Mouse (Mus musculus) lung, embryonic 16.5 days (tissue): ENCODE measurements around the gene Zfp69. TPM values are rescaled to one million over a fixed set of nuclear protein-coding genes. Genes with fewer than 3 reads are reported as not detected.

Source experiments
- ATAC-seq: fragments of 200-750 bp; cut with Nextera tagmentation; 2 replicates; pipeline ENCODE4 v1.8.0; 2017; ENCODE audit warnings: low read depth, mild to moderate bottlenecking, moderate library complexity
- H3K27ac ChIP-seq: fragments of 300-500 bp; sonication (generic); 2 replicates; pipeline ENCODE4 v1.5.1; 2014; ENCODE audit warnings: mild to moderate bottlenecking, control low read depth, low read length
- H3K27me3 ChIP-seq: fragments of 300-500 bp; sonication (generic); 2 replicates; pipeline ENCODE4 v1.6.1; 2014; ENCODE audit warnings: low read depth, low read length, mixed read lengths; ENCODE audit not compliant: control insufficient read depth, insufficient read depth
- H3K36me3 ChIP-seq: fragments of 300-500 bp; sonication (generic); 2 replicates; pipeline ENCODE4 v1.6.1; 2014; ENCODE audit warnings: low read length; ENCODE audit not compliant: control insufficient read depth, insufficient read depth
- H3K4me1 ChIP-seq: fragments of 300-500 bp; sonication (generic); replicated peaks from 2 replicates; pipeline ENCODE4 v1.6.1; 2014; ENCODE audit warnings: low read length, mixed read lengths; ENCODE audit not compliant: control insufficient read depth, insufficient read depth
- H3K4me2 ChIP-seq: fragments of 300-500 bp; sonication (generic); 2 replicates; pipeline ENCODE4 v1.6.1; 2014; ENCODE audit warnings: low read depth, low read length, control low read depth
- H3K4me3 ChIP-seq: fragments of 300-500 bp; sonication (generic); 2 replicates; pipeline ENCODE4 v1.5.1; 2014; ENCODE audit warnings: mild to moderate bottlenecking, low read length, control low read depth
- H3K9ac ChIP-seq: fragments of 300-500 bp; sonication (generic); 2 replicates; pipeline ENCODE4 v1.6.1; 2014; ENCODE audit warnings: low read length, control low read depth
- H3K9me3 ChIP-seq: fragments of 300-500 bp; sonication (generic); 2 replicates; pipeline ENCODE4 v1.6.1; 2016; ENCODE audit warnings: low read length; ENCODE audit not compliant: control insufficient read depth
- WGBS: fragments of 180-500 bp; shearing (Covaris S2); extraction: QIAGEN DNeasy Blood & Tissue Kit; methylation state at CpG from one replicate; pipeline ENCODE4 v1.1.7; 2014; 5-methylcytosine and 5-hydroxymethylcytosine counted together
- polyA plus RNA-seq: library from polyadenylated mRNA; unstranded; fragments of >200 nt; fragmentation: Nextera tagmentation; extraction: Ambion mirVana; gene quantifications from 2 replicates; pipeline ENCODE4 v1.2.1, GENCODE M21; 2015

Gene Zfp69
- polyA plus RNA-seq, 1 experiment from 2014 or later: 6.8 TPM

DNA sequence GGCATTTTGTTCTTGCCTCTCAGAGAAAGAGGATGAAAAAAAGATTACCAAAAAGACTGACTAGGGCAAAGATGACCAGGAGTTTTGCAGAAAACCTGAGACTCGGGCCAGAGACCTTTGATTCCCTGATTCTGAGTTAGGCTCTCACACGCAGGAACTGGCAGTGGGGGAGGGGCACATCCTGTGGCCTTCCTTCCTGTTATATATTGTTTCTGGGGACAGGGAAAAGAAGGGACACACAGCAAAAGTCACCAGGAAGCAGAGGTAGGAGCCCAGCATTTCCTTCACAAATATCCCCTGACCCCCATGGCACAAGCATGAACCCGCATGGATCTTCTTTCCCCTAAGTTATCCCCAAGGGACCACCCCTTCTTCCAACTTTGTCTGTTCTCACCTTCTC is 2.6 kb downstream of the Zfp69 start:
- Histone ChIP-seq H3K27ac (peak overlapping the region; percentile 66), H3K27me3 (no peaks in the 10 kb centered on the region), H3K9ac (no peak overlapping the region), H3K9me3 (no peaks in the 10 kb centered on the region), H3K4me3 (no peak overlapping the region; the same call in 1 of the 2 replicates), H3K4me2 (peak overlapping the region; percentile 35; the same call in 1 of the 2 replicates), H3K36me3 (peaks cover 5% of the 10 kb centered on the region; the same call in 1 of the 2 replicates), H3K4me1 (peaks cover 11% of the 10 kb centered on the region; the same call in 1 of the 2 replicates)
- WGBS: 53% methylated on average over 3 of the region's 3 CpGs
- no peak for ATAC-seq

DNA sequence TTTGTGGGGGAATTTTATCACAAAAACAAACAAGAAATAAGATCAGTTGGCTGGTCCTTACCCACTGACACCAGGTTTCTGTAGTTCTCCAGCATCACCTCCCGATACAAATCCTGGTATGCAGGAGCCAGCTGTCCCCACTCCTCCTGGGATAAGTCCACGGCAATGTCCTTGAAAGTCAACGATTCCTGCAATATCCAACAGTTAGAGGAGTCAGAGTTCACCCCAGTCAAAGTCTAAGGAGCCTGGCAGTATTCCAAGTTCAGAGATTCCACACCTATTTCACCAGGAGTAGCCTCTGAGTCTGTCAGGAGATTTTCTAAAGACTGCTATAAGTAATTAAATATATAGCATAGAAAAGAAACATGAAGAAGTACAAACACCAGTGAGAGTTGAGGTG is 16.5 kb downstream of the Zfp69 start:
- no peak for ATAC-seq
- no peaks in the 10 kb centered on the region for H3K27me3 ChIP-seq
- no peak overlapping the region for H3K27ac ChIP-seq
- no peak overlapping the region for H3K4me2 ChIP-seq
- no peaks in the 10 kb centered on the region for H3K9me3 ChIP-seq
- WGBS: 63% methylated on average over 3 of the region's 3 CpGs
- peaks cover 6% of the 10 kb centered on the region for H3K36me3 ChIP-seq
- H3K4me3 ChIP-seq: no peak overlapping the region
- no peak overlapping the region for H3K9ac ChIP-seq
- no peaks in the 10 kb centered on the region for H3K4me1 ChIP-seq

DNA sequence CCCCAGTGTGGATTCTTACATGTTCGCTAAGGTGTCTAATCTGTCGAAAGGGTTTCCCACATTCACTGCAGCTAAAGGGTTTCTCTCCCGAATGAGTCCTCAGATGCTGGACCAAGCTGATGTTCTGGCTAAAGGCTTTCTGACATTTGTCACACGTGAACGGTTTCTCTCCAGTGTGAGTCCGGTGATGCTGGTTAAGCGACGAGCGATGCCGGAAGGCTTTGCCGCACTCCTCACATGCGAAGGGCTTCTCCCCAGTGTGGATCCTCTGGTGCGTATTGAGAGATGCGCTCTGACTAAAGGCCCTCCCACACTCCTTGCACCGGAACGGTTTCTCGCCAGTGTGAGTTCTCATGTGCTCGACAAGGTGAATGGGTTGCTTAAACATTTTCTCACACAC is 20.8 kb downstream of the Zfp69 start:
- Histone ChIP-seq H3K9ac (no peak overlapping the region), H3K4me3 (no peak overlapping the region), H3K36me3 (peaks cover 6% of the 10 kb centered on the region), H3K9me3 (no peaks in the 10 kb centered on the region), H3K27ac (no peak overlapping the region), H3K27me3 (no peaks in the 10 kb centered on the region), H3K4me2 (no peak overlapping the region), H3K4me1 (no peaks in the 10 kb centered on the region)
- no peak for ATAC-seq
- WGBS: 95% methylated on average over 18 of the region's 18 CpGs

DNA sequence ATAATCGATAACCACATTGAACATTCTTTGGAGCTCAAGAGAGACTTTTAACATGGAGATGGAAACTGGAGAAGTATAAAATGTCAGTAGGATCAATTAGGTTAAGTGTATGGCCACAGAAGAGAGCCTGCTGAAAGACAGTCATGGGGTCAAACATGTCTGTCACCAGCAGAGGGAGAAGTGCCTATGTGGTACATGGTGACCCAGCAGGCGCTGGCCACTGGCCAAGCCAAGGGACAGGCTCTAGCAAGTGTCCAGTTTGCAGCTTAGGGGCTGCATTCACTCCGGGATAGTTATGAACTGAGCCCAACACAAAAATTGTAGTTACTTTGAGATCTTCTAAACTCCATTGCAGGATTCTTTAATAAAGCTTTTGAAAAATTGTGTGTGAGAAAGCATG is 22.8 kb downstream of the Zfp69 start:
- Histone ChIP-seq H3K9ac (no peak overlapping the region), H3K4me1 (peaks cover 2% of the 10 kb centered on the region; the same call in 1 of the 2 replicates), H3K36me3 (peaks cover 6% of the 10 kb centered on the region), H3K4me2 (no peak overlapping the region), H3K27me3 (no peaks in the 10 kb centered on the region), H3K4me3 (no peak overlapping the region), H3K9me3 (no peaks in the 10 kb centered on the region), H3K27ac (no peak overlapping the region)
- ATAC-seq: no peak
- 80% methylated on average over 3 of the region's 3 CpGs for WGBS

DNA sequence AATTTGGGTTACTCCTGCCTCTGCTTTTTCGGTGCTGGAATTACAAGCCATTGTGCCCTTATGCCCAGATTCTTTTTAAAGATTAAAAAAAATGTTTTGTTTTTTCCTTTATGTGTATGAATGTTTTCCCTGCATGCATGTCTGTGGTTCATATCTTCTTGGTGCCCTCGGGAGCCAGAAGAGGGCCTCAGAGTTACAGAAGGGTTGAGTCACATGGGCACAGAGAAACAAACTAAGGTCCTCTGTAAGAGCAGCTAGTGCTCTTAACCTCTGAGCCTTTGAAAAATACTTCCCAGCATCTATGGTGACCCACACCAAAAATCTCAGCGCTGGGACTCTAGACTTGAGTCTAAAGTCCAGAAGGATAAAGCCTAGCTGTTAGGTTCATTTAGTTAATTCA is 26.1 kb downstream of the Zfp69 start:
- H3K4me3 ChIP-seq: peak overlapping the region; percentile 71
- peak overlapping the region; percentile 81 for H3K4me2 ChIP-seq
- ATAC-seq: peak; percentile 58
- 0 out of 2 replicates have a peak, but pooled peaks cover 2% of the 10 kb centered on the region for H3K9me3 ChIP-seq
- peaks cover 21% of the 10 kb centered on the region for H3K36me3 ChIP-seq
- H3K27ac ChIP-seq: peak overlapping the region; percentile 90
- 23% methylated on average over 3 of the region's 3 CpGs for WGBS
- H3K27me3 ChIP-seq: no peaks in the 10 kb centered on the region
- peak overlapping the region; percentile 83 for H3K9ac ChIP-seq
- H3K4me1 ChIP-seq: peaks cover 8% of the 10 kb centered on the region; the same call in 1 of the 2 replicates

DNA sequence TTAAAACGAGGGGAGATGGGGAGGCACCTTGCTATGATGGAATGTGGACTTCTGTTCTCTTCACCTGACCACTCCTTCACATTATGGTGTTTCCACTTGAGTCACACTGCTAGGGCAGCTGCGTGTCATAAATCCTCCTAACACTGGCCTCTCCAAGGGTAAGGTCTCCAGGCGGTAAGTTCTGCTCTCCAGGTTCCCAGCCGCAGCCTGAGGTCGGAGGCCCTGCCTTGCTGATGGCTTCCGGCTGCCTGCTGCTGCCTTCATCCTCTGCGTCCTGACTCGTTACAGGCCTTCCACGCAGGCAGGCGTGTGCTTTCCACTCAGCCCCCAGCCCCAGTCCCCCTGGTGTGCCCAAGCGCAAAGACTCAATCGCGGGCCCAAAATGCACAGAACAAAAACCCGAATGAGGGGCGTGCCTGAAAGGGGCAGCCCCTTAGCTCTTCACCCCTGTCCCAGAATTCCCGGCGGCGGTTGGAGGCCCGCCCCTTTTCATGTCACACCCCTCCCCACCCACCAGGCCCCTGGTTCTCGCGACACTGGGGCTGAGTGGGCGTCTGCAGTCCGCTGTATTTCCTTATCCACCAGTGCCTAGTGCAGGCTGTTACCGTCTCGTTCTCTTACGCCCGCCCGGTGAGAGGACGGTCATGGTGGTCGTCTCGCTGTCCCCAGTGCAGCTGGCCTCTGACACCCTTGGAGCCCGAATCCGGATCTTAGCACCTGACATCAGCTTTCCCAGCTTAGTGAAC is 26.8 kb downstream of the Zfp69 start, which contains the start of gene Exo5:
Gene Exo5, minus strand, starts transcription at position 464 of the 746 bp plus-strand sequence.
- Histone ChIP-seq H3K36me3 (peaks cover 28% of the 10 kb centered on the region), H3K9ac (peak within 1 kb of the TSS; percentile 83), H3K4me3 (peak within 1 kb of the TSS; percentile 71), H3K4me2 (peak within 1 kb of the TSS; percentile 81), H3K4me1 (peaks cover 8% of the 10 kb centered on the region; the same call in 1 of the 2 replicates), H3K9me3 (0 out of 2 replicates have a peak, but pooled peaks cover 2% of the 10 kb centered on the region), H3K27me3 (no peaks in the 10 kb centered on the region), H3K27ac (peak within 1 kb of the TSS; percentile 90)
- peak; percentile 100 for ATAC-seq
- under 1% methylated on average over 33 of the region's 33 CpGs for WGBS

DNA sequence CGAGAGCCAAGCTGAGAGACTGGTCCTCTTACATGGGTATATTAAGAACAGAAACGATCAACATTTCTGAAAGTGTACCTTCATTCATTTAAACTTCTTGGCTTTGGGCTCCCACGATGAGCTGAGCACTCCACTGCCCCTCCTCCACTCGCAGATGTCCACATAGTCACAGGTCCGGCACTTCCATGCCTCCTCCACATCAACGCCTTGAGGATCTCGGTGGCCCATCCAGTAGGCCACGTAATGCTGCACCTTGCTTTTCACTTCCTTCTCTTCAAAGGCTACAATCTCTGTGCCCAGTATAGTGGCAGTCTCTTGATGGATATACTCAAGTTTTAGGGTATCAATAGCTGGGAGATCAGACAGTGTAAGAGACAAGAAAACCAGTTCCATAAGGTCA is 30.0 kb downstream of the Zfp69 start:
- ATAC-seq: no peak
- 90% methylated on average over 8 of the region's 8 CpGs for WGBS

DNA sequence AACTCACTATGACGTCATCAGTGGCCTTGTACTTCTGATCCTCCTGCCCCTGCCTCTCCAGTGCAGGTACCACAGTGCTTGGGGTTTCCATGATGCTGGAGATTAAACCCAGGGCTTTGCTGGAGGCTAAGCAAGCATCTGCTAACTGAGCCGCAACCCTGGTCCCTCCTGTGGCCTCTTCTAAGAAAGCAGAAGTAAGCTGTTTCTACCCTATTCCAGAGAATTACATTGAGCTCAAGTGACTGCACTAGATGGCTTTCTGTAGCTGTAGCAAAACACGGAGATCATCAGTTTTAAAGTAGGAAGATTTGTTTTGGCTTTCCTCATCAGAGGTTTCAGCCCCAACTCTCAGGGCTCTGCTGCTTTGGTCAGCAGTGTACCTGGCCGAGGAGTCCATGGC is 37.0 kb downstream of the Zfp69 start:
- Histone ChIP-seq H3K9me3 (no peaks in the 10 kb centered on the region), H3K4me3 (no peak overlapping the region), H3K27me3 (no peaks in the 10 kb centered on the region), H3K4me2 (no peak overlapping the region), H3K9ac (no peak overlapping the region), H3K27ac (no peak overlapping the region), H3K36me3 (no peaks in the 10 kb centered on the region; the same call in 1 of the 2 replicates), H3K4me1 (no peaks in the 10 kb centered on the region)
- 69% methylated on average over 4 of the region's 4 CpGs for WGBS
- no peak for ATAC-seq

More for the DNA sequence above, 30.0 kb downstream of the Zfp69 start:
- Histone ChIP-seq H3K36me3 (peaks cover 30% of the 10 kb centered on the region), H3K4me3 (no peak overlapping the region), H3K9me3 (0 out of 2 replicates have a peak, but pooled peaks cover 2% of the 10 kb centered on the region), H3K27me3 (no peaks in the 10 kb centered on the region), H3K4me2 (no peak overlapping the region), H3K4me1 (peaks cover 8% of the 10 kb centered on the region; the same call in 1 of the 2 replicates), H3K9ac (no peak overlapping the region), H3K27ac (no peak overlapping the region)

DNA sequence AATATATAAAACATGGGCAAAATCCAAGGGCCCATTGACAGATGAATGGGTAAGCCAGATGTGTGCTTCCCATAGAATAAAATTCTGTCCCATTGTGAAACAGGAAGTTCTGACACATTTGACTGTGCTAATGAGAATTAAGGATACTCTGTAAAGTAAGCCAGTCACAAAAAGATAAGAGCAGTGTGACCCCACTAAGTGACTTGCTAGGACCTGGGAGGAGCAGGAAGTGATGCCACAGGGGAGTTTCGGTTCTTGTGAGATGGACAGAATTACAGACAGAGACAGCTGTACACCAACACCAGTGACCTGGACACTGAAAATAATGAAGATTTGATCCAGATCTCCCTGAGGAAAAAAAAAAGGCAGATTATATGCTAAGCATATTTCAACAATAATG is 37.6 kb downstream of the Zfp69 start:
- Histone ChIP-seq H3K36me3 (no peaks in the 10 kb centered on the region), H3K27me3 (no peaks in the 10 kb centered on the region), H3K9me3 (no peaks in the 10 kb centered on the region), H3K4me1 (no peaks in the 10 kb centered on the region), H3K27ac (no peak overlapping the region), H3K9ac (no peak overlapping the region), H3K4me2 (no peak overlapping the region), H3K4me3 (no peak overlapping the region)
- ATAC-seq: no peak
- 63% methylated on average over 1 of the region's 1 CpGs for WGBS
